Mouse (Mus musculus): Measurements from ENCODE around the gene Clrn3. TPM values are rescaled to one million over a fixed set of nuclear protein-coding genes. Genes with fewer than 3 reads are reported as not detected.

Clrn3 gene
- polyA plus RNA-seq, 1 experiment: not detected

GRCm38 (mm10) chr7:135498565-135499186, 29.8 kb downstream of the Clrn3 start:
- Histone ChIP-seq H3K4me1 (ENCODE audit: control insufficient read depth, insufficient read depth, low read length) (no peaks in the 10 kb centered on the region), H3K4me3 (replicated peaks; ENCODE audit: insufficient read depth, low read depth, low read length) (no peak overlapping the region), H3K27ac (ENCODE audit: insufficient read depth, low read length) (no peak overlapping the region), H3K27me3 (ENCODE audit: control insufficient read depth, insufficient read depth, low read length) (no peaks in the 10 kb centered on the region)
- DNase-seq: no peak
- WGBS: 83% methylated on average over 3 of the region's 3 CpGs
- TF ChIP-seq CTCF (IDR thresholded peaks at IDR 0.05; ENCODE audit: borderline replicate concordance, insufficient read depth, low read depth, low read length) (no peak), POLR2A (IDR thresholded peaks at IDR 0.05; ENCODE audit: borderline replicate concordance, insufficient read depth, low read length) (no peak)

DNA sequence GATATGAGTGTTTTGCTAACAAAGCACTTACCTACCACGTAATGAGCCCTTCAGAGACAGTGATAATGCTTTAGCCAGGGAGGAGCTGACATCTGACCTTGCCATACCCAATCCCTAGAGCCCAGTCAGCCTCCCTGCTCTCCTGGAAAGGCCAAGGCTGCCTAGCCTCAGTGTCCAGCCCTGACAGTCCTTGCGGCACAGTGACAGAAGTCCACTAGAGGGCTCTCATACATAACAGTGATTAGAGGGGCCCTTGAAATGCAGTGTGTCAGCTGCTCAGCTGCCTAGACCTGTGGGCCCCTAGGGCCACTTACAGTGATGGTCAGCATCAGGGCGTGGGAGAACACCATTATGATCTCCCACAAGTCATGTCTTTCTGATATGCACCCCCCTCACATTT, 33.2 kb downstream of the Clrn3 start:
- WGBS: 60% methylated on average over 3 of the region's 3 CpGs
- DNase-seq: peak; percentile 18

DNA sequence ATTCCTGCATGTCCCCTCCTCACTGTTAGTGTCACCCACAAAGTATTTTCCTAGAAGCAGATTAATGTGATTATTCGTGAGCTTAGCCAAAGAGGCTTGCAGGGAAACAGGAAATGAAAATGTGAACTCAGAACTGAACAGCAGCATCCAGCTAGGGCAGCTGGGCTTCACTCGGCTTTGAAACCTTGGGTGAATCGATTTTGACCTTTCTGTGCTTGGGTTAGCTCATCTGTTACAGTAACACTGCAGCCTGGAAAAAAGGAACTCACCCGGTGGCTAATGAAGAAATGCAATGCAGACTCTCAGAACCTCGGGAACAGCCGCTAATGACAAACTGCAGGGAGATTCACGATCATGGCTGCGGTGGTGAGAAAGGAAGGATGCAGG, 38.0 kb downstream of the Clrn3 start:
- Histone ChIP-seq H3K27me3 (ENCODE audit: control insufficient read depth, insufficient read depth, low read length) (no peaks in the 10 kb centered on the region), H3K4me1 (ENCODE audit: control insufficient read depth, insufficient read depth, low read length) (peaks cover 14% of the 10 kb centered on the region), H3K4me3 (replicated peaks; ENCODE audit: insufficient read depth, low read depth, low read length) (no peak overlapping the region), H3K27ac (ENCODE audit: insufficient read depth, low read length) (no peak overlapping the region)
- DNase-seq: no peak
- WGBS: 67% methylated on average over 8 of the region's 8 CpGs
- TF ChIP-seq CTCF (IDR thresholded peaks at IDR 0.05; ENCODE audit: borderline replicate concordance, insufficient read depth, low read depth, low read length): no peak
- no peak for TF ChIP-seq POLR2A (IDR thresholded peaks at IDR 0.05; ENCODE audit: borderline replicate concordance, insufficient read depth, low read length)

More for the DNA sequence above, 33.2 kb downstream of the Clrn3 start:
- Histone ChIP-seq H3K27me3 (ENCODE audit: control insufficient read depth, insufficient read depth, low read length) (no peaks in the 10 kb centered on the region), H3K27ac (ENCODE audit: insufficient read depth, low read length) (no peak overlapping the region), H3K4me3 (replicated peaks; ENCODE audit: insufficient read depth, low read depth, low read length) (no peak overlapping the region), H3K4me1 (ENCODE audit: control insufficient read depth, insufficient read depth, low read length) (no peaks in the 10 kb centered on the region)
- TF ChIP-seq POLR2A (IDR thresholded peaks at IDR 0.05; ENCODE audit: borderline replicate concordance, insufficient read depth, low read length) (no peak), CTCF (IDR thresholded peaks at IDR 0.05; ENCODE audit: borderline replicate concordance, insufficient read depth, low read depth, low read length) (peak; percentile 53)

- Histone ChIP-seq H3K4me3 (replicated peaks; ENCODE audit: insufficient read depth, low read depth, low read length) (no peak overlapping the region), H3K27me3 (ENCODE audit: control insufficient read depth, insufficient read depth, low read length) (no peaks in the 10 kb centered on the region), H3K4me1 (ENCODE audit: control insufficient read depth, insufficient read depth, low read length) (peaks cover 14% of the 10 kb centered on the region), H3K27ac (ENCODE audit: insufficient read depth, low read length) (no peak overlapping the region)
- 83% methylated on average over 9 of the region's 9 CpGs for WGBS
- DNase-seq: no peak
- TF ChIP-seq CTCF (IDR thresholded peaks at IDR 0.05; ENCODE audit: borderline replicate concordance, insufficient read depth, low read depth, low read length): no peak
- no peak for TF ChIP-seq POLR2A (IDR thresholded peaks at IDR 0.05; ENCODE audit: borderline replicate concordance, insufficient read depth, low read length)
Measured at GRCm38 (mm10) chr7:135489724-135490499, 38.5 kb downstream of the Clrn3 start.

DNA sequence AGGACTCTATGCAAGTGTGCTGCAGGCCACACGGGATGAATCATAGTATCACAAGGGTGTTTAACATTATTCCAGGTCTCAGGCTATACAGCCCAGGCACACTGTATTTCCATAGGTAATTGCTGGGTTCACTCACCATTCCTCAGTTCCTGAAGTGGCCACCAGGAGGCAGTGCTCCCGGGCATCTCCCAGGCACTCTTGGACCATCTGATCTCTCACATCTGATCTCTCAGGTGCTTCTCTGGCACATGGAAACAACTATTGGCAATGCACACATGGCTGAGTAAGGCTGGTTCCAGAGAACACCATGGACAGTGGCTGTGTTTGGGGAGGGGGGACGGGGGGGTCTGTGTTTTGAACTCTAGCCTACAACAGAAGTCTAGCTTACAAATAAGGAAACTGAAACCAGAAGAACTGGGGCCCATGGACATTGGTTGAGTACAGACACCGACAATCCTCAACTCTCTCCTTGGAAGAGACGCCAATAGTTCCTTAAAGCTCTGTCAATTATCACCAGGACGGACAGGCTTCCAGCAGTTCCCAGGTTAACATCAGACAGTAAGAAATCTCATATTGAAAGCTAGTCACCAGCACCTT, 40.1 kb downstream of the Clrn3 start:
- Histone ChIP-seq H3K4me3 (replicated peaks; ENCODE audit: insufficient read depth, low read depth, low read length) (no peak overlapping the region), H3K4me1 (ENCODE audit: control insufficient read depth, insufficient read depth, low read length) (peaks cover 14% of the 10 kb centered on the region), H3K27me3 (ENCODE audit: control insufficient read depth, insufficient read depth, low read length) (no peaks in the 10 kb centered on the region), H3K27ac (ENCODE audit: insufficient read depth, low read length) (no peak overlapping the region)
- DNase-seq: peak in 1 of 2 experiments; percentile 20
- 76% methylated on average over 6 of the region's 6 CpGs for WGBS
- TF ChIP-seq CTCF (IDR thresholded peaks at IDR 0.05; ENCODE audit: borderline replicate concordance, insufficient read depth, low read depth, low read length): peak; percentile 43; the same call in 1 of the 2 replicates
- no peak for TF ChIP-seq POLR2A (IDR thresholded peaks at IDR 0.05; ENCODE audit: borderline replicate concordance, insufficient read depth, low read length)

DNA sequence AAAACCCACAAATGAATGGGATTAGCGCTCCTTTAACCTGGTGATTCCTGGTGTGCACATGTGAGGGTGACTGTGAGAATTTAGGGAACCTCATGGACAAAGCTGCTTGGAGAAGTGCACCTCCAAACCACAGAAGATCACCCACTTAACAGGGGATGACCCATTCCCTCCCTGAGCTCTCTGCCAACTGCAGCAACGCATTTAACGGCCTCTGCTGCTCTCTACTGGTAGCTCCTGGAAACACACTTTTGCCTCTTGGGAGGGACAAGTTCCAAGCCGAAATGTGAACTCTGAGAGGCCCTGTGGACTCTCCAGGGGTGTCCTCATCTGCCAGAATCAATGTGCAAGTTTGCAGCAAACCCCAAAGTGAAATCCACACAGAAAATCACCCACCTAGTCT, 41.0 kb downstream of the Clrn3 start:
- 24% methylated on average over 4 of the region's 4 CpGs for WGBS
- H3K27ac ChIP-seq (ENCODE audit: insufficient read depth, low read length): no peak overlapping the region
- DNase-seq: peak; percentile 50 to 76
- H3K4me1 ChIP-seq (ENCODE audit: control insufficient read depth, insufficient read depth, low read length): peaks cover 14% of the 10 kb centered on the region
- no peaks in the 10 kb centered on the region for H3K27me3 ChIP-seq (ENCODE audit: control insufficient read depth, insufficient read depth, low read length)
- no peak overlapping the region for H3K4me3 ChIP-seq (replicated peaks; ENCODE audit: insufficient read depth, low read depth, low read length)
- TF ChIP-seq POLR2A (IDR thresholded peaks at IDR 0.05; ENCODE audit: borderline replicate concordance, insufficient read depth, low read length) (no peak), CTCF (IDR thresholded peaks at IDR 0.05; ENCODE audit: borderline replicate concordance, insufficient read depth, low read depth, low read length) (peak; percentile 97)

GRCm38 (mm10) chr7:135486645-135487382, 41.6 kb downstream of the Clrn3 start:
- Histone ChIP-seq H3K4me3 (replicated peaks; ENCODE audit: insufficient read depth, low read depth, low read length) (no peak overlapping the region), H3K27me3 (ENCODE audit: control insufficient read depth, insufficient read depth, low read length) (no peaks in the 10 kb centered on the region), H3K4me1 (ENCODE audit: control insufficient read depth, insufficient read depth, low read length) (peaks cover 14% of the 10 kb centered on the region), H3K27ac (ENCODE audit: insufficient read depth, low read length) (no peak overlapping the region)
- peak in 1 of 2 experiments; percentile 16 for DNase-seq
- TF ChIP-seq POLR2A (IDR thresholded peaks at IDR 0.05; ENCODE audit: borderline replicate concordance, insufficient read depth, low read length): no peak
- TF ChIP-seq CTCF (IDR thresholded peaks at IDR 0.05; ENCODE audit: borderline replicate concordance, insufficient read depth, low read depth, low read length): no peak
- 53% methylated on average over 10 of the region's 10 CpGs for WGBS

Data from cerebellum, adult 2 months (tissue).